Mouse (Mus musculus): ENCODE measurements around the gene Tmod1.

DNA sequence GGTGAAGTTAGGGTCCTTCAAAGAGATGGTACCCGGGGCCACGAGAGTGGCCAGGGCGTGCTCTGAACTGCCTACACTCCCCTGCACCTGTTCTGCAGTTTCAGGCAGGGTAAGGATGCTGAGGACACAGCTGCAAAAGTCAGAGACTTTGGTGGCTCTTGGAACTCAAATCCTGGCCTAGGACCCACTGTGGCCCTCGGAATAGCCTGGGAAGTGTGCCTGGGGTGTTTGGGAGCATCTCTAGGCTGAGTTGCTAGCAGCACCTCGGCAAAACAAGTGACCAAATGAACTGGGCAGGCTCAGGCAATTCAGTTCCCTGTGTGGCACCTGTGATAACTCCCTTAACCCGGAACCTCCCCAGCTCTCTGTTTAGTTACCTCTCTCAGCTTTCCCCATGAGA lies 1.2 kb downstream of the Tmod1 start:
- TF ChIP-seq POLR2A (IDR thresholded peaks at IDR 0.05; ENCODE audit: low read depth, low read length) (no peak), CTCF (IDR thresholded peaks at IDR 0.05; ENCODE audit: extremely low read depth, insufficient read depth, insufficient read length, insufficient replicate concordance) (no peak)

All from spleen, adult 2 months (tissue).